Mouse (Mus musculus): Measurements from ENCODE around the gene Klf3. TPM values are rescaled to one million over a fixed set of nuclear protein-coding genes. Genes with fewer than 3 reads are reported as not detected.
A peak's percentile ranks its signal among the peaks of the same experiment; 100 is the strongest.

Klf3 gene
- polyA plus RNA-seq (2015; fragmentation: Nextera tagmentation; extraction: Ambion mirVana) = 41.2 and 41.9 TPM in 2 replicates

DNA sequence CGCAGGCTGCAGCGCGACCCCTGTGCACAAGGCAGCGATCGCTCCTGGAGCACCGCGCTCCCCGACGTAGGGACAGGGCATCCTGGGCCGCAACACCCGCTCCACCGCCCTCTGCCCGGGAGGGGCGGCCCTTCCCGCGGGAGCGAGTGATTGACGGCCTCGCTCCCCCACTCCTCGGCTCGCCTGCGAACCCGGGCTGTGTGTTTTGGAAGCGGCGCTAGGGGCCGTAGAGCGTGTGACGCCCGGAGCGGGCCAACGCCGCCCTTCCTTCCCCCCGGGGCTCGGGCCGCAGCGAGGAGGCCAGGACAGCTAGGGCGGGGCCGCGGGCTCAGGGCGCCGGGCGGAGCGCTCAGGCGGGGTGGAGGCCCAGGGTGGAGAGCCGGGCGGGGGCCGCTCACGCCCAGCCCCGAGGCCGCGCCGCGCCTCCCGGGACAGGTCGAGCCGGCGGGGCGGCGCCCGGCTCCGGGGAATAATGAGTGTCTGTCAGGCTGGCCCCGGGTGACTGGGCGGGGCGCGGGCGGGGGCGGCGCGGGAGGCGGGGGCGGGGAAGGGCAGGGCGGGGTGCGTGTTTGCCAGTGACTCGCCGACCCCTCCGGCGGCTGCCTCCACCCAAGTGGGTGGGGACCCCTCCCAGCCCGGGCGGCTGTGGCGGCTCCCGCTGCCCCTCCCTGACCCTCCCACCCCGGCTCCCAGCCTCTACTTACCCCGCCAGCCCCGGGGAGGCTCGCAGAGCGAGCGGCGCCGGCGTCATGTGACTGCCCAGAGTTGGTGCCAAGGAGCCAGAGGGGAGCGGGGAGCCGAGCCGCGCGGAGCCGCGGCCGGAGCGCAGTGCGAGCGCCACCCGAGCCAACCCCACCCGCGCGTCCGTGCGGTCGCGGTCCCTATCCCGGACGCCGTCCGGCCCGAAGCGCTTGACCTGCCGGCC is at the start of gene Klf3:
Gene Klf3 (plus strand): TSS at position 594 of the 925 bp plus-strand sequence.
- Histone ChIP-seq H3K4me2 (ENCODE audit: low read depth, low read length) (peak within 1 kb of the TSS; percentile 91), H3K4me3 (ENCODE audit: low read length) (peak within 1 kb of the TSS; percentile 80), H3K9ac (ENCODE audit: low read length) (peak within 1 kb of the TSS; percentile 96), H3K27me3 (ENCODE audit: control insufficient read depth, insufficient read depth, low read length) (no peaks in the 10 kb centered on the region), H3K36me3 (ENCODE audit: control insufficient read depth, insufficient read depth) (no peaks in the 10 kb centered on the region), H3K9me3 (replicated peaks; ENCODE audit: control insufficient read depth, low read length) (peaks cover 7% of the 10 kb centered on the region), H3K27ac (ENCODE audit: low read length) (peak within 1 kb of the TSS; percentile 97), H3K4me1 (ENCODE audit: control insufficient read depth, insufficient read depth, low read length) (peaks cover 28% of the 10 kb centered on the region)
- peak; percentile 93 for ATAC-seq (replicated peaks; ENCODE audit: extremely low read depth, insufficient read depth, low FRiP score)
- WGBS = under 1% methylated on average over 85 of the region's 116 CpGs

DNA sequence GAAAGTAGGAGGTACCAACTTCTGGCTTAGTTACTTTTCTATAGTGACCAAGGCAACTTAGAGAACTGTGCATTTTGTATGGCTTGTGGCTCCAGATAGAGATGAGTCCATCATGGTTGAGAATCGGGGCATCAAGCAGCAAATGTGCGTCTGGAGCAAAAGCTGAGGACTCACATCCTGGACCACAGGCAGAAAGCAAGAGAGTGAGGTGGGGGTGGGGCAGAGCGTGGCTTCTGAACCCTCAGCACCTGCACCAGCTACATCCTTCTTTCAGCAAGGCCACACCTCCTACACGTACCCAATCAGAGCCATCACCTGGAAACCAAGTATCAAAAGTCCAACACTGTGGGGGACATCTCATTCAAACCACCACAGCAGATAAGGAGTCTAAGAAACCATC is 40.9 kb upstream of the Klf3 start:
- H3K9me3 ChIP-seq (replicated peaks; ENCODE audit: control insufficient read depth, low read length) = peaks cover 8% of the 10 kb centered on the region; the same call in 1 of the 2 replicates
- no peaks in the 10 kb centered on the region for H3K4me1 ChIP-seq (ENCODE audit: control insufficient read depth, insufficient read depth, low read length)
- no peak overlapping the region for H3K4me3 ChIP-seq (ENCODE audit: low read length)
- no peaks in the 10 kb centered on the region for H3K36me3 ChIP-seq (ENCODE audit: control insufficient read depth, insufficient read depth)
- H3K27me3 ChIP-seq (ENCODE audit: control insufficient read depth, insufficient read depth, low read length) = no peaks in the 10 kb centered on the region
- H3K27ac ChIP-seq (ENCODE audit: low read length) = no peak overlapping the region
- 70% methylated on average over 4 of the region's 4 CpGs for WGBS
- no peak for ATAC-seq (replicated peaks; ENCODE audit: extremely low read depth, insufficient read depth, low FRiP score)
- no peak overlapping the region for H3K4me2 ChIP-seq (ENCODE audit: low read depth, low read length)
- no peak overlapping the region for H3K9ac ChIP-seq (ENCODE audit: low read length)

DNA sequence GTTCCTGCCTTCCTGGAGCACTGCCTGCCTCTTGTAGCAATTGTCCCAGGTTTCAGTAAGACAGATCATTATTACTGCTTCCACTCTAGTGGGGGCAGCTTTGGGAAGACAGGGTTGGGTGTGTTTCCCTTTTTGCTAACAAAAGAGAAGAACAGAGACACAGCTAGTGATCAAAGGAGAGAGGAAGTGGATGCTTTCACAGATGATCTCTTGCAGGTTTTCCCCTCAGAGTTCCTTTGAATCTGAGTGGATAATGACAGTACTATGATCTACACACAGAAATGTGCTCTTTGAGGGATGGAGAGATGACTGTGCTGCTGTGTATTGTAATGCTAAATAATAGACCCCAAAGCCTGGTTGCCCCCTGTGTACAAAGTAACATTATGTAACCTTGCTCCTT is 38.7 kb upstream of the Klf3 start:
- no peaks in the 10 kb centered on the region for H3K4me1 ChIP-seq (ENCODE audit: control insufficient read depth, insufficient read depth, low read length)
- H3K27me3 ChIP-seq (ENCODE audit: control insufficient read depth, insufficient read depth, low read length) = no peaks in the 10 kb centered on the region
- no peaks in the 10 kb centered on the region for H3K36me3 ChIP-seq (ENCODE audit: control insufficient read depth, insufficient read depth)
- no peak overlapping the region for H3K9ac ChIP-seq (ENCODE audit: low read length)
- no peak overlapping the region for H3K27ac ChIP-seq (ENCODE audit: low read length)
- H3K4me2 ChIP-seq (ENCODE audit: low read depth, low read length) = no peak overlapping the region
- H3K9me3 ChIP-seq (replicated peaks; ENCODE audit: control insufficient read depth, low read length) = peaks cover 14% of the 10 kb centered on the region
- ATAC-seq (replicated peaks; ENCODE audit: extremely low read depth, insufficient read depth, low FRiP score) = no peak
- H3K4me3 ChIP-seq (ENCODE audit: low read length) = no peak overlapping the region

- H3K4me3 ChIP-seq (ENCODE audit: low read length) = no peak overlapping the region
- H3K9me3 ChIP-seq (replicated peaks; ENCODE audit: control insufficient read depth, low read length) = peaks cover 14% of the 10 kb centered on the region
- no peak overlapping the region for H3K9ac ChIP-seq (ENCODE audit: low read length)
- WGBS = 96% methylated on average over 1 of the region's 1 CpGs
- H3K27me3 ChIP-seq (ENCODE audit: control insufficient read depth, insufficient read depth, low read length) = no peaks in the 10 kb centered on the region
- no peak overlapping the region for H3K4me2 ChIP-seq (ENCODE audit: low read depth, low read length)
- H3K36me3 ChIP-seq (ENCODE audit: control insufficient read depth, insufficient read depth) = no peaks in the 10 kb centered on the region
- H3K27ac ChIP-seq (ENCODE audit: low read length) = no peak overlapping the region
- ATAC-seq (replicated peaks; ENCODE audit: extremely low read depth, insufficient read depth, low FRiP score) = no peak
- no peaks in the 10 kb centered on the region for H3K4me1 ChIP-seq (ENCODE audit: control insufficient read depth, insufficient read depth, low read length)
Observed at GRCm38 (mm10) chr5:64765765-64766164, 37.4 kb upstream of the Klf3 start.

DNA sequence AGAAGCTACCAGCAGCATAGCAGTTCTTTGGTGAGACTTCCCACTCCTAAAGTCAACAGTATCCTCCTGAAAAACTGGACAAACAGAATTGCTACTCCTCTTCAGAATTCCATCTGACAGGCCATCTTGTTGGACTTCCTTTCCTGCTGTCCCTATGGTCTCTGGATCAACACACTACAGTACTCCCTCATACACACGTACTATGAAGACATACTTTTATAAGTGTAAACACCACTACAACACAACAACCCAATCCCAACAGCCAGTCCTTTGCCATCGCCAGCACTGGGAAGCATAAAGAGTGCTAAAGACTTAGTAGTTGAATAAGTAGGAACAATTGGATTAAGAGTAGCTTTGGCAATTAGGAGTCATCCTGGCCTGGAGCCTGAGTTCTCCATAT is 36.6 kb upstream of the Klf3 start:
- H3K27me3 ChIP-seq (ENCODE audit: control insufficient read depth, insufficient read depth, low read length) = no peaks in the 10 kb centered on the region
- H3K36me3 ChIP-seq (ENCODE audit: control insufficient read depth, insufficient read depth) = no peaks in the 10 kb centered on the region
- 90% methylated on average over 2 of the region's 2 CpGs for WGBS
- no peak overlapping the region for H3K9ac ChIP-seq (ENCODE audit: low read length)
- H3K4me1 ChIP-seq (ENCODE audit: control insufficient read depth, insufficient read depth, low read length) = no peaks in the 10 kb centered on the region
- no peak overlapping the region for H3K27ac ChIP-seq (ENCODE audit: low read length)
- no peak overlapping the region for H3K4me2 ChIP-seq (ENCODE audit: low read depth, low read length)
- no peak overlapping the region for H3K4me3 ChIP-seq (ENCODE audit: low read length)
- H3K9me3 ChIP-seq (replicated peaks; ENCODE audit: control insufficient read depth, low read length) = peaks cover 14% of the 10 kb centered on the region
- no peak for ATAC-seq (replicated peaks; ENCODE audit: extremely low read depth, insufficient read depth, low FRiP score)

GRCm38 (mm10) chr5:64771619-64772018 is 31.6 kb upstream of the Klf3 start:
- Histone ChIP-seq H3K9ac (ENCODE audit: low read length) (no peak overlapping the region), H3K27ac (ENCODE audit: low read length) (no peak overlapping the region), H3K4me2 (ENCODE audit: low read depth, low read length) (no peak overlapping the region), H3K4me1 (ENCODE audit: control insufficient read depth, insufficient read depth, low read length) (no peaks in the 10 kb centered on the region), H3K36me3 (ENCODE audit: control insufficient read depth, insufficient read depth) (no peaks in the 10 kb centered on the region), H3K27me3 (ENCODE audit: control insufficient read depth, insufficient read depth, low read length) (no peaks in the 10 kb centered on the region), H3K4me3 (ENCODE audit: low read length) (no peak overlapping the region), H3K9me3 (replicated peaks; ENCODE audit: control insufficient read depth, low read length) (peaks cover 7% of the 10 kb centered on the region)
- no peak for ATAC-seq (replicated peaks; ENCODE audit: extremely low read depth, insufficient read depth, low FRiP score)
- WGBS = 83% methylated on average over 2 of the region's 2 CpGs

GRCm38 (mm10) chr5:64778211-64778610 is 25.0 kb upstream of the Klf3 start:
- H3K4me1 ChIP-seq (ENCODE audit: control insufficient read depth, insufficient read depth, low read length) = no peaks in the 10 kb centered on the region
- H3K36me3 ChIP-seq (ENCODE audit: control insufficient read depth, insufficient read depth) = no peaks in the 10 kb centered on the region
- WGBS = 63% methylated on average over 5 of the region's 5 CpGs
- H3K4me2 ChIP-seq (ENCODE audit: low read depth, low read length) = no peak overlapping the region
- no peak for ATAC-seq (replicated peaks; ENCODE audit: extremely low read depth, insufficient read depth, low FRiP score)
- H3K27me3 ChIP-seq (ENCODE audit: control insufficient read depth, insufficient read depth, low read length) = no peaks in the 10 kb centered on the region
- no peak overlapping the region for H3K4me3 ChIP-seq (ENCODE audit: low read length)
- no peaks in the 10 kb centered on the region for H3K9me3 ChIP-seq (replicated peaks; ENCODE audit: control insufficient read depth, low read length)
- no peak overlapping the region for H3K9ac ChIP-seq (ENCODE audit: low read length)
- H3K27ac ChIP-seq (ENCODE audit: low read length) = no peak overlapping the region

GRCm38 (mm10) chr5:64779285-64779684 is 23.9 kb upstream of the Klf3 start:
- ATAC-seq (replicated peaks; ENCODE audit: extremely low read depth, insufficient read depth, low FRiP score) = no peak
- H3K9ac ChIP-seq (ENCODE audit: low read length) = no peak overlapping the region
- H3K36me3 ChIP-seq (ENCODE audit: control insufficient read depth, insufficient read depth) = no peaks in the 10 kb centered on the region
- H3K4me1 ChIP-seq (ENCODE audit: control insufficient read depth, insufficient read depth, low read length) = no peaks in the 10 kb centered on the region
- no peak overlapping the region for H3K4me2 ChIP-seq (ENCODE audit: low read depth, low read length)
- no peaks in the 10 kb centered on the region for H3K9me3 ChIP-seq (replicated peaks; ENCODE audit: control insufficient read depth, low read length)
- no peak overlapping the region for H3K27ac ChIP-seq (ENCODE audit: low read length)
- no peak overlapping the region for H3K4me3 ChIP-seq (ENCODE audit: low read length)
- H3K27me3 ChIP-seq (ENCODE audit: control insufficient read depth, insufficient read depth, low read length) = no peaks in the 10 kb centered on the region
- 77% methylated on average over 2 of the region's 2 CpGs for WGBS

- H3K4me3 ChIP-seq (ENCODE audit: low read length) = no peak overlapping the region
- no peak overlapping the region for H3K9ac ChIP-seq (ENCODE audit: low read length)
- H3K36me3 ChIP-seq (ENCODE audit: control insufficient read depth, insufficient read depth) = no peaks in the 10 kb centered on the region
- 61% methylated on average over 7 of the region's 7 CpGs for WGBS
- no peak overlapping the region for H3K4me2 ChIP-seq (ENCODE audit: low read depth, low read length)
- H3K4me1 ChIP-seq (ENCODE audit: control insufficient read depth, insufficient read depth, low read length) = no peaks in the 10 kb centered on the region
- no peak overlapping the region for H3K27ac ChIP-seq (ENCODE audit: low read length)
- H3K27me3 ChIP-seq (ENCODE audit: control insufficient read depth, insufficient read depth, low read length) = no peaks in the 10 kb centered on the region
- 0 out of 2 replicates have a peak, but pooled peaks cover 3% of the 10 kb centered on the region for H3K9me3 ChIP-seq (replicated peaks; ENCODE audit: control insufficient read depth, low read length)
- no peak for ATAC-seq (replicated peaks; ENCODE audit: extremely low read depth, insufficient read depth, low FRiP score)
Observed at GRCm38 (mm10) chr5:64780778-64781177, 22.4 kb upstream of the Klf3 start.

Measured in heart, embryonic 16.5 days (tissue).